Mouse (Mus musculus): ENCODE measurements around the gene Lrmp.
"Not testable (repeated sequence)": the region's sequence is repeated elsewhere in the genome, so short reads cannot be mapped to it uniquely, and the experiment has no call there.

The Lrmp gene

DNA sequence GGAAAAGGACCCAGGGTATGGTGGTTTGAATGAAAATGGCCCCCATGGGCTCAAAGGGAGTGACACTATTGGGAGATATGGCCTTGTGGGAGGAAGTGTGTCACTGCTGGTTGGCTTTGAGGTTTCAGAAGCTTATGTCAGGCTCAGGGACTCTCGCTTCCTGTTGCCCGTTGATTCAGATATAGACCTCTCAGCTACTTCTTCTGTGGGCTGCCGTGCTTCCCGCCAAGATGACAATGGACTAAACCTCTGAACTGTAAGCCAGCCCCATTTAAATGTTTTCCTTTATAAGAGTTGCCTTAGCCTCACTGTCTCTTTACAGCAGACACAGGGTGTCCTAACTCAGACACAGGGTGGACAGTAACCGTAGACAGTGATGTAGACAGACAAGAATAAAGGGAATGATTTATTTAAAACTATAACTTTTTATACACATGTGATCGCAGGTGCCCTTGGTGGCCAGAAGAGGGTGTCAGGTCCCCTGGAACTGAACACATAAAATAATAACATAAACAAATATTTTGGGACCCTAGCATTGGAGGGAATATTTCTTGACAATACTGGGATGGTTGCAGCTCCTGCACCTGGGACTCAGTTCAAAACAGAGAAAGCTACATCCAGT is at the start of gene Lrmp:
Gene Lrmp (plus strand): TSS at position 178 of the 622 bp plus-strand sequence.
- no peak for DNase-seq

DNA sequence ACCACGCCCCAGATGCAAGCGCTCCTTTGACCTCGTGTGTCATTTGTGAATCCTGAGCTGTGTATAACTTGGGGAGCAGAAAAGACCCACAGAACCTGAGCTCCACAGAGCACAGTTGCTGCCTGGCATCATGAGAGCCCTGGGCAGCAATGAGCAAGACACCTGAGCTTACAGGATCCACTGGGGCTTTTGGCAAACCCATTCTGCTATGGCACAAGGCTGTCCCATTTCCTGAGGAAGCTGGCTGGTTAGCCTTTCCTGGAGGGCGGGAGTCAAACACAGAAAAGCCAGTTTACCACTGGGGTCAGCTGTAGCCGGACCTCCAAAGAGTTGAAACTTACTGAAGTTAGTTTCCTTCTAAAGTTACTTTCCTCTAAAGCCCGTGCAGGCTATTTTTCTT is 49.0 kb upstream of the Lrmp start:
- DNase-seq, result no peak

DNA sequence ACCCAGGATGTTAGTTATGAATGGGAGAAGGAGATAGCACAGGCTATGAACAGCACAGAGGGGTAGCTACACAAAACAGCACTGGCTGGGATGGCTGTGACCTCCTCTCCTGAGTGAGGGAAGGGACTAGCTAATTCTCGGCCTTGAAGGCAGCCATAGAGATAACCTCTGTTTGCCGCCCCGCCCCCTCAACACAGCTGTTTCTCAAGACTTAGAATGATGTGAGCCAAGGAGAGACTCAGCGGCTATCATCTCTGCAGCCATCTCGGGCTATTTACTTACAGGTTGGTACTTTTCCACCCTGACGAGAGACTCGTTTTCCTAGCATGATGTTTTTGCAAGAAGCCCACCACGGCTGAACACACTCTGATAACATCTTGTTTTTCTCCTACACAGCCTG is 47.8 kb upstream of the Lrmp start:
- no peak for DNase-seq

DNA sequence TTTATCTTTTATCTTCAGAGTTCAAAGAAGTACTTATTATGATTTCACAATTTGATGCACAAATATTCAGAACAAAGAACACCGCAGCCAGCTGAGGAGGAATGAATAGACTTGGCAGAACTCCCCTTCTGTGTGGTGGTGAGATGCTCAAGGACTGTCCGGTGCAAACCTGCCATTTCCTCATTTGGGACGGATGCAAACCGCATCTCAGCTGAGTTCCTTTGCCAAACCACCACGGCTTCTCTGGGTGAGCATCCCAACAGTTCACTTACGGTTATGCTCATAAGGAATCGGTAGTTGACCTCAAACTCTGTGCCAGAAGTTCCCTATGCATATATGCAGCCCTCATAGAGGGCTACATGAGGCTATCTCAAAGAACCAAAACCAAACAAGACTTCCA is 46.1 kb upstream of the Lrmp start:
- DNase-seq, result no peak

DNA sequence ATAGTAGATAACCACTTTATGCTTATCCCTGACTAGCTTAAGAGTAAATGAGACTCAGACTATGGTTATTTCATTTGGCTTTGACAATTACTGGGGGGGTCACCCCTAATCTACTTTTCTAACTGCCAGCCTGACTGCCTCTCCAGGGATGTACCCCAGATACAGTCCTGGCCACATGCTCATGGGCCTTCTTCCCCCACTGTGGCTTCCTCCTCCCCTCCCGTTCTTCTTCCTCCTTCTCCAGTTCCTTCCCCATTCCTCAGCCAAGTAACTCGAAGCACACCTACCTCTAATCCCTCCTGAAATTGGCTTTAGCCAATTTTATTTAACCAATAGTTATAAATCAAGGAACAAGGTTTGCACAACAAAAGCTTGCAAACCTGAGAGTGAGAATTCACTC is 45.5 kb upstream of the Lrmp start:
- no peak for DNase-seq

DNA sequence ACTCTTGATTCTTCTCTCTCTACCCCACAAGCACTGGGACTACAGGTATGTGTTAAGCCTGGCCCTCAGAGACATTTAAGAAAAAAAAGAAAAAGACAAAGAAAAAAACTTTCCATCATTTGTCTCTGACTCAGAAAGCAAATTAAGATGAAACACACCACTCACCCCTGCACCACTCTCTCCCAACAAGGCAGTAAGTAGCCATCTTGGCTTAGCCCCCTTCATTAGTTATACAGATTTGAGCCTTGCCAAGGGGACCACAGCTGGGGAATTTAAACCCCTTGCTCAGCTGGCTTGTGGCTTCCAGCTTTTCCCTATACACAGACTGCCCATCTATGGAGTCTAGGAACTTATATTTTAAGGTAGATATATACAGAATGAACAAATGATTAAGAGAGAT is 41.0 kb upstream of the Lrmp start:
- no peak for DNase-seq

DNA sequence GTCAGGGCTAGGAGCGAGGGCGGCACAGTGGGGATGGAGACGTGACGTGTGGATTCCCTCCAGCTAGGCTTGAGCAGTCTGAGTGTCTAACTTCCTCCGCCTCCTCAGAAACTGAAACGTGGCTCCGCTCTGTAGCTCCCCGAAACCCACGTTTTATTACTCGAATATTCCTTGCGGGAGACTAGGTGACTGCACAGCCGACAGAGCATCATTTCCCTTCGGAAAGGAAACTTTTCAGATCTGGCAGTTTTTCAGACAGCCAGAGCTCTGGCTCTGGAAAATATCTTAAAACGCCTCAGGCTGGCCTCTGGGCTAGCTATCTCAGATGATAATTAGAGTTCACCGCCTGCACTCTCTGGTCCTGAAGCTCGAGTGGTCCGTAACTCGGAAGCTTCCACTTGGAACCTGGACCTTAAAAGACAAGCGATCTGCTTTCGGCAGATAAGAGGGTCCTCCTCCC is 40.3 kb upstream of the Lrmp start:
- peak; percentile 2 for DNase-seq

DNA sequence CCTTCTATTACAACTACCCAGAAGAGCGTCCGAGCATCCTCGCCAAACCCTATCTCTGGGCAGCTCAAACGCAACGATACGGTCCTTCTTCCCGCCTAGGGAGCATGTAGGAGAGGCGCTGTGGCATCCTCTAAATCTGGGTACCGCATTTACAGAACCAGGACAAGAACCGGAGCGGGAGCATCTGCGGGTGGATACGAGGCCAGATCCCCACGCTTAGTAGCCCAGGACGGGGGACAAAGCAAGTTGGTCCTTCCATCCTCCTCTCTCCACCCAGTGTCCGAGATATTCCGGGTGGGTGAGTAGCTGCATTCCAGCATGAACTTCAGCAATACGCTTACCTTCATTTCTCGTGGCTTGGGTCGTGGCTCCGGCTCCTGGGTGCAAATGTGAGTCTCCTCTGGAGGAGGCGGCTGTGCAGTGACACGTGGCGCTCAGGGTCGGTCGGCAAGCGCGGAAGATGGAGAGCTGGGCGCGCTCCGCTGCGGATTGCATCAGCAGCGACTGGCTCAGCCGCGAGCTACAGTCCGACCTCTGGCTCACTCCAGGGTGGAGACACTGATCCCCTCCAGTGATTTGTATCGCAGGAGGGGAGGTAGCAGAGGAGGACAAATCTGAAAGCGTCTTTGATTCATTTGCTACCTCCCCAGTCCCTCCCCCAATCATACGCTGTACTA is 39.8 kb upstream of the Lrmp start, which contains the start of gene Bcat1:
Gene Bcat1 (minus strand): TSS at position 637 of the 677 bp plus-strand sequence.
- DNase-seq, result peak; percentile 5

DNA sequence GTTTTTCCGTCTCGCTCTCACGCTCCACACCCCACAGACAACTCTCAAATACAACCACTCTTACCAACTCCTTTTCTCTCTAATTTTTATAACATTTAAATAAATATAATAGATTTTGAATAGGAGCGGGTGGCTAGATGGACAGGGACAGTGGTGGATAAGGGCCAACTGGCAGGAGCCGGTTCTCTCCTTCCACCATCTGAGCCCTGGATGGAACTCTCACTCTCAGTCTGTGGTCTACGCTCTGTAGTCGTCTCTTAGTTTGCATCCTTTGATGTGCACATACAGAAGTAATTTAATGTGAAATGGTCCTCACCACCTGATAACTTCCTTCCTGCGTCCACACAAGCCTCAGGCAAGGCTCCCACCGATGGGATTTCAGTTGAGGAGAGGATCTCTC is 39.2 kb upstream of the Lrmp start:
- no peak for DNase-seq

DNA sequence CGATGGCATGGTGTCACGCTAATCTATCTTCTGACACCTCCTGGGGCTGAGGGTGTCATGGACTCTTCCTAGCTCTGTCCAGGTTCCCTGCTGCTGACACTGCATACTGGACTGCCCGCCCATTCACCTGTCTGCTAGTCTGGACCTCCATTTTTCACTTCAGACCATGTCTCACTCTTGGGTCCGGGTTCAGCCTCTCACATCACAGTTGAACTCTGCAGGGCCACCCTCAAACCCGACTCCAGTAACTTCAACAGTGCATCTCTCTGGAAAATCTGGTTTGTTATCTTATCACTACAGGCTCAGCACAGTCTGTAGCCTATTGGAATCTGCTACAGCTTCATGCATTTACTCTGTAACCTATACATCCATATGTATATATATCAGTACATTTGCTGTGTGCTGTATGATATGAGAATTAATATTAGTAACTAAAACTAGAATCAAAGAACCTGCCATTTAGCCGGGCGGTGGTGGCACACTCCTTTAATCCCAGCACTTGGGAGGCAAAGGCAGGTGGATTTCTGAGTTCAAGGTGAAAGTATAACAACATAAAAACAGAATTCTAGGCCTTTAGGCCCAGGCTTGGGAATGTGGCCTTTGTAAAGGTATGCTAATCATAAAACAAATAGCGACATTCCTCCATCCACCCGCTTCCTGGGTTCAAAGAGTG is 36.2 kb upstream of the Lrmp start:
- no peak for DNase-seq

DNA sequence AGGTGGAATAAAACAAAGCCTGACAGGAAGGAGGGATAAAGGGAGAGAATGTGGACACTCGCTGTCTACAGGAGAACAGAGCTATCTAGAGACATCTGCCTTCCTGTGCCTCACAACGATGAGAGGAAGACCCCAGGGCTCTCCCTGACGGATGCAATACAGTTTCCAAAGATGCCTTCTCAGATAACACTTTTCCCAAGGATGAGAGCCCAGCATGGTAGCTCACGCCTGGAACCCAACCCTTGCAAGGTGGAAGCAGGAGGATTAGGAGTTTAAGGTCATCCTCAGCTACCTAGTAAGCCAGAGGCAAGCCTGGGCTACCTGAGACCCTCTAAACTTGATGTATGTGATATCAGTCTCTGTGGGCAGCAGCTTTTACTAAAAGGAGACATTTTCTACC is 33.7 kb upstream of the Lrmp start:
- DNase-seq, result no peak

DNA sequence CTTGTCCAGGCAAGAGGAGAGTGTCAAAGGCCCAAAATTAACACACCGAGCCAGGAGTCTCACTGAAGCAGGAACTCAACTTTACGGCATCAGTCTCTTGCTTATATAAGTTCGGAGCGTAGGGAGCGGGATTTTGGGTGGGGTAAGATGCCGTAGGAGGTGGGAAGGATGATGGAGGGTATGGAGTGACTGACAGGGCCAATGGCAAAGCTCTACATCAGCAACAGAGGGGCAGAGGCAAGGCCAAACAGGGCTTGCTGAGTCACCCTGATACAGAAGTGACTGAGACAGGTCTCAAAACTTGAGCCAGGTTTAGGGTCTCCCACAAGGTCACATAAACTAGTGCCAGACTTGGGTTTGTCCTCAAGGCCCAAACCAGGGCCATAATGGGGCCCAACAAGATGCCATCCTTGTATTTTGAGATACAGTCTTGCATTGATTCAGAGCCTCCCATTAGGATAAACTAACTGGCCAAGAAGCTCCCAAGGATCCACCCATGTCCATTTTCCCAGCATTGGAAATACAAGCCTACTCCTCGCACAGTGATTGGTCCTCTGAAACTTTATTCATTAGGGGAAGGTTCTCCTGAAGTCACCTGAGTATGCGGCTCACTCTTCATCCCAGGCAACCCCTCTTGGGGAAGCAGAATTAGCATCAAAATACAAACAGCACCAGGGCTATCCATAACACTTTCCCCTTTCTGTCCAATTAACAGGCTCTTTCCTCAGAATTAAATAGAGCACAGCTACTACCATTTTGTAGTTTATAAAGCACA is 30.9 kb upstream of the Lrmp start:
- DNase-seq, result no peak

DNA sequence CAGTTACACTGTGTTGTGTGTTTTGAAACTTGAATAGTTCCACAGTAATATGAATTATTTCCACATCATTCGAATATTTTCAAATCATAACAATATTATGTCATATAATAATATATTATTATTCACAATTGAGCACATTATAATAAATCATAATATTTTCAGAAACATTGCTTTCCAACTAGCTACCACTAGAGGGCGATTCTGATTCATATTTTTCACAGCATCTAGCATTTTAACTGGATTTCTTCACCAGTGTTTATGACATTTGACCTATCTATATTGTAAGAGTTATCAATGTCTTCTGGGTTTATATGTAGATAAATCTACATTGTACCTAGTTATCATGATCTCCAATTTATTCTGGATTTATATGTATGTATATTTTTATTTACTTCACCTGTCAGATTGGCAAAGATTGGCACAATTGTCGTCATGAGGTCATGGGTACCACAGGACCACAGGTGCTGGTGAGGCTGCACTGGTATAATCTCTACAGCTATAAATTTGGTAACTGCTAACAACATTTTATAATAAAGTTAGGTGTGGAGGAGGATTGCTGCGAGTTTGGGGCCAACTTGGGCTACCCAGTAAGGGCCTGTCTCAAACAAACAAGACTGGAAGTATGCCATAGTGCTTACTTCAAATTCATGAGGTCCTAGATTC is 26.9 kb upstream of the Lrmp start:
- DNase-seq, result no peak

DNA sequence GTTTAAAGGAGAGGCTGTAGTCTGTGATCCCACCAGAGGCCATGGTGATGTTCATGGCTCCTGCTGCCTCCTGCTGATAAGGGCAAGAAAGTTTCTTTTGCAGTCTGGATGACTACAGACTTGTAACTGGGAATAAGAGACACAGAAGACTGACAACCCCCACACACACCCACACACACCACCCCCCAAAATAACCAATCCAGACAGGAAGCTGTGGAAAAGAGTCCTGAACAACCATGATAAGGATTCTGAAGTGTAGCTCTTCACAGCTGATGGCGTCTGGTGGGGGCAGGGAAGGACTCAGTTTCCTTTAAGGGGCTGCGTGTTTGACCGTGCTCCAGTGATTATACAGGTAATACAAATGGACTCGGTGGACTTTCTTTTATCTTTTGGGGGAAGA is 26.1 kb upstream of the Lrmp start:
- DNase-seq, result no peak

DNA sequence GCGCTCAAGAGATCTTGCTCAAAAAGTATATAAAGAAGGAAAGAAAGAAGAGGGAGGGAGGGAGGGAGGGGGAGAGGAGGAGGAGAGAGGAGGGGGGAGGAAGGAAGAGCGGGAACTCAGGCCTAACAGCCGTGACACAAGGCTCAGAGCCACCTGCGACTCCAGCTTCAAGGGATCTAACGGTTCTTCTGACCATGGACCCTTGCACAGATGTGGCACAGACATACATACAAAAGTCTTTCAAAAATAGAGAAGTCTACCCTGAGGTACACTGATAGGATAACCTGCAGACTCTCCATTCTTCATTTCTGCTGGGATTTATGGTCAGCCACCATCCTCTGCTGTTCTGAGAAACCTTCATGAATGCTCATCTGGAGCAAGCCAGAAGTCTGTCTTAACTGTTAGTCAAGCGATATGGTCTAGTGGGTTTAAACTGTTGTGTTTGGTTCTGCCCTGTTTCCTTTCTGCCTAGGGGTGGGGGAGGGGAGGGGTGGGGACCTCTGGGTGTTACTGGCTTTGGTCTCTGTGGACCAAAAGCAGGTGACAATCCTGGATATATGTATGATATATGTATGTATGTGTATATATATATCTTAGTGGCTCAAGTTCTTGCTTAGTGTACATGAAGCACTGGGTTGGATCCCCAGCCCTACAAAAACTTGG is 25.1 kb upstream of the Lrmp start:
- no peak for DNase-seq

DNA sequence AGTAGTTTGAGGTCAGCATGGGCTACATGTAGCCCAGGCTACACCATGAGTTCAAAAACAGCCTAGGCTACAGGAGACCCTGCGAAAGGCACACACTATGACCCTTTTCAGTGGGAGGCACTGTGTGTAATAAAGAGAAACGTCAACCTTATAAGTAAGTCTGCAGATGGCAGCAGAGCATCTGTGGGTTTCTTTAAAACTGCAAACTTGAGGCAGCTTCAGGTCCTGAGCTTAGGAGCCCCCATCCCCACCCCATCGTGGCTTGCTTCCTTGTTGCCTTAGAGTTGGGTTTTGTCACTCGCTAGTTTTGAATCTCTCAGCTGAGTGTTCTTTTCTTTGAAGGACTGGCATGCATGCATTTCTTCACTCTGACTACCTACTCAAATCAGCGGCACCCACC is 24.5 kb upstream of the Lrmp start:
- no peak for DNase-seq

DNA sequence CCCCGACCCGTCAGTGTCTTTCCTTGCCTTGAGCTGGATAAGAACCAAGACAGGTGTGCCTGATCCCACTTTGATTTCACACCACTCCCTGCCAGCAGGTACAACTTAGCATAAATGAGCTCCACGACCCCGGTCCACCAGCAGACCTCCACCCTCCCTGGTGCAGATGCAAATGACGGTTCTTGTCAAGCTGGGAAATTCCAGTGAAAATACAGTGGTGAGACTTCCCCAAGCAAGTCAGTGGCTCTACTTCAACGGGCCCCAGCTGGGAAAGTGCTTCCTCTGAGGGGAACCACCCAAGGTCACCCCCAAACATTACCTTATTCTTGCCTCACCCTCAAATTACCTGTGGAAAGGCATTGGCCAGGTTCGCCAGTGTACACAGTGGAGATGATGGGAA is 23.5 kb upstream of the Lrmp start:
- no peak for DNase-seq

DNA sequence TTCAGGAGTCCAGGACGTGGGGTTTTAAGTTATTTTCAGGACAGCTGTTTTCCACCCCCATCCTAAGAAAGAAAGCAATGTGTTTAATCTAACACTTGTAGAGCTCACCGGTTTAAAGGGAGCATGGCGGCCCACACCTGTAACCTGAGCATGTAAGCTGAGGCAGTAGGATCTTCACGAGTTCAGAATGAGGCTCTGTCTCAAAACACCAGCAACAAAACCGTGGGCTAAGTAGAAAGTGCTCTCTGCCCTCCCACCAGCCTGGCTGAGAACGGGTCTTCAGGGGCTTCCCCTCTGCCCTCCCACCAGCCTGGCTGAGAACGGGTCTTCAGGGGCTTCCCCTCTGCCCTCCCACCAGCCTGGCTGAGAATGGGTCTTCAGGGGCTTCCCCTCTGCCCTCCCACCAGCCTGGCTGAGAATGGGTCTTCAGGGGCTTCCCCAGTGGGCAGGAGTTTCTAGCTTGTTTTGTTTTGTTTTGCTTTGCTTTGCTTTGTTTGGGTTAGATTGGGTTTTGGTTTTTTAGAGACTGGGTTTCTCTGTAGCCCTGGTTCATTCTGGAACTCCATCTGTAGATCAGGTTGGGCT is 22.3 kb upstream of the Lrmp start:
- DNase-seq, result not testable (repeated sequence)

DNA sequence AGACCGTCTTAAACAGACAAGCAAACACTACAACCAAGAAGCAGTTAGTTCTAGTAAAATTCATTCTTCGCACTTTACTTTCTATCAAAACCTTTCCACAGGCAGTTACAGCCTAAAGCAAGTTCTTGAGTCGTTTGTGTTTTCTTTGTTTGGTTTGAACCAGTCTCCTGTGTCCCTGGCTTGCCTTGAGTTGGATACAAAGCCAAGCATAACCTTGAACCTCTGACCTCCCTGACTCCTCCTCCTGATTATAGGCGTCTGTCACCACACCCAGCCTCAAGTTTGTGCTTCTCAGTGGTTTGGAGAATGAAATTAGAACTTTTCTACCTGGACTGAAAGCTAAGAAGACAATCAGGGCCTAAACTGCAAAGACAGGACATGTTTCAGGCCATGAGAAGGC is 21.0 kb upstream of the Lrmp start:
- DNase-seq, result no peak

DNA sequence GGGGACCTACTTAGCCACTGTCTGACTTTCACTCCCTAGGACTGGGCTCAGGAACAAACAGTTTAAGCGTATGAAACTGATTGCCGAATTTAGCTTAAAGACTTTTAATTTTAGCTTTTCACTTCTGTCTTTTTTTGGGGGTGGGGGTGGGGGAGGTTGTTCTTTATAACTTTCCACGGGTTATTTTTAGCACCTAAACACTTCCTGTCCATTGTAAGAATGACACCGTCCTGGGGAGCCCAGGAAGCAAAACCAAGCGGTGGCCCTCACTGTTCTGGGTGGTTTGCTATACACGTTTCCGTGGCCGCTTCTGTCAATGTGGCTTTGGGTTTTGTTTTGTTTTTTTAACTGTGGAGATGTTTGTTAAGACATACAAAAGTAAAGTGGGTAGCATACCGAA is 14.5 kb upstream of the Lrmp start:
- DNase-seq, result no peak

DNA sequence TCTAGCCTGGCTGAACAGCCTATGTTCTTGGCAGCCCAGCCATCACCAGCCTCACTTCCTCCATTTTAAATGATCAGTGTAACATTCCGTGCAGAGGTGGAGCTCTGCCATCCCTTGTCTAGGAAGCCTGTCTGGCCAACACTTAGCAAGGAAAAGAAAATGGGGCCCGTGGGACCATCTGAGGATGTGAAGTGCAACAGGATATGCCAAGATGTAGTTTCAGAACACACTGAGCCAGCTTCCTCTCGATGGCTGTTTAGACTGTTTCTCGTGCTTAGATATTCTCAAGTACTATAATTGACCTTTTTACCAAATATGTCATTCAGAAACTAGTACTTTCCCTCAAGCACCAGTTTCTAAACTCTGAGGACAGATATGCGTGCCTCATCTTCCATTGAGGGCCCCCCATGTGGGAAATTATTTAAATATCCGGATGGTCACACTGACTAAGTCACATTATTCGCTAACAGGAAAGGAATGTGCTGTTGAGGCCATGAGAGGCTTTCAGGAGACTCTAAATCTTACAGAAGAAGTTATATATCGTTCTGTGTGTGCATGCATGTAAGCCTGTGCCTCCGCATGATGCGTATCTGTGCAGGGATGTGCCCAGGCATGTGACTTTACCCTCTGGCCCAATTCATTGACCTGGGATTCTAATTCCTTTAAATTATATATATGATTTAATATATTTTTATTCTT is 11.1 kb upstream of the Lrmp start:
- no peak for DNase-seq

All from cerebellum, adult 11 months (tissue).